1 mouse cellular context compared by ENCODE assay signal in the genomic region with DNA sequence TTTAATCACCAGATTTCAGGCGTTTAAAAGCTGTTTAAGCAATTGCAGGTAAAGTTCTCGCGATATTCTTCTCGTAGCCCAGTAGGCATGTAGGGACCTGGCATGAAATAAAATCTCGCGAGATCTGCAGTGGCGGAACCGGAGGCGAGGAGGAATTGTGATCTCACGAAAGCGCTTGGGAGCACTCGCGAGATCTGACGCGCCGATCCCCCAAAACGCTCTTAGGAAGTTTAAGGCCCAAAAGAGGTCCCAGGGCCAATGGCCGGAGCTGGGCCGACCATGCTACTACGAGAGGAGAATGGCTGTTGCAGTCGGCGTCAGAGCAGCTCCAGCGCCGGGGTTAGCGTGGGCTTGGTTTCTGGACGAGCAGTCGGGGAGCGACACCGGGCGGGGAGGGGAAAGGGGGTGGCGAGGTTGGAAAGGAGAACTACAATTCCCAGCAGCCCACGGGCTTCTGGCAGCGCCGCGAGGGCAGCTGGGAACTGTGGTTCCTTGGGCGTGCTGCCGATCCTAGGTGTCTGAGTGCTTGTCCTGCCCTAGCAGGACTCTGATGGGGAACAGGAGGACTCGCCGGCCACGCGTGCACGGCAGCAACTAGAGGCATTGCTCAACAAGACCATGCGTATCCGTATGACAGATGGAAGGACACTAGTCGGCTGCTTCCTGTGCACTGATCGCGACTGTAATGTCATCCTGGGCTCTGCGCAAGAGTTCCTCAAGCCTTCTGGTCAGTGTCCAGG.
A peak's percentile ranks its signal among the peaks of the same experiment; 100 is the strongest.
TF ChIP-seq lines count a peak whose summit lies in the region.

No protein-coding gene starts in this region.

TF ChIP-seq in myocyte, 11 proteins besides CTCF, POLR2A, EP300 and RAD21:
- TF ChIP-seq MYOD1 (IDR thresholded peaks at IDR 0.05; ENCODE audit: control insufficient read depth in 1 of 3, insufficient read length in 2 of 3, low read depth in 2 of 3), result peak in 1 of 3 experiments; percentile 16
- TF ChIP-seq MYOG (IDR thresholded peaks at IDR 0.05; ENCODE audit: control insufficient read depth in 1 of 3, insufficient read depth in 1 of 3, insufficient read length in 2 of 3, low read depth in 2 of 3), result peak in 1 of 3 experiments; percentile 9
- TF ChIP-seq REST (IDR thresholded peaks at IDR 0.05; ENCODE audit: insufficient read depth, insufficient read length), result no peak
- TF ChIP-seq POLR2AphosphoS2 (IDR thresholded peaks at IDR 0.05; ENCODE audit: insufficient read length, low read depth), result peak; percentile 97
- TF ChIP-seq TCF3 (IDR thresholded peaks at IDR 0.05; ENCODE audit: insufficient read length, low read depth), result no peak
